Comparison of ENCODE assay signal across 25 mouse cellular contexts in genomic region chr15:97343921-97344320, GRCm38 (mm10).
A peak's percentile ranks its signal among the peaks of the same experiment; 100 is the strongest.
DNase-seq lines count a peak whose midpoint lies in the region; ATAC-seq and TF ChIP-seq lines count a peak whose summit lies in the region.
"Had no signal": no experiment of that assay in that cellular context is flagged by ENCODE, and none has a peak within 500 bp of the region (broad histone marks: within the 10 kb centered on the region; RNA-seq: fewer than 3 reads in every experiment).

No protein-coding gene starts in this region.

- TF ChIP-seq EP300 in liver, postnatal 0 days (IDR thresholded peaks at IDR 0.05; ENCODE audit: low read depth) = no peak

- no peaks in the 10 kb centered on the region for H3K27me3 ChIP-seq in liver, embryonic 13.5 days
- no peaks in the 10 kb centered on the region for H3K27me3 ChIP-seq in liver, postnatal 0 days (ENCODE audit: insufficient read depth, low read length)
- 0 out of 2 replicates have a peak, but pooled peaks cover 4% of the 10 kb centered on the region for H3K27me3 ChIP-seq in E14TG2a.4 (ENCODE audit: insufficient read depth, low read length)
- 0 out of 2 replicates have a peak, but pooled peaks cover 5% of the 10 kb centered on the region for H3K27me3 ChIP-seq in liver, embryonic 15.5 days
- no peaks in the 10 kb centered on the region for H3K27me3 ChIP-seq in neural tube, embryonic 15.5 days (replicated peaks)
- no peaks in the 10 kb centered on the region for H3K27me3 ChIP-seq in forebrain, embryonic 16.5 days (replicated peaks; ENCODE audit: control insufficient read depth, insufficient read depth, low read length)
- H3K27me3 ChIP-seq: embryonic facial prominence, embryonic 12.5 days; embryonic facial prominence, embryonic 15.5 days; heart, embryonic 12.5 days had no signal

- H3K9me3 ChIP-seq in liver, embryonic 13.5 days (replicated peaks) = no peaks in the 10 kb centered on the region
- H3K9me3 ChIP-seq in liver, postnatal 0 days (ENCODE audit: low read length) = 0 out of 2 replicates have a peak, but pooled peaks cover 2% of the 10 kb centered on the region
- no peaks in the 10 kb centered on the region for H3K9me3 ChIP-seq in E14TG2a.4 (ENCODE audit: low read length)
- no peaks in the 10 kb centered on the region for H3K9me3 ChIP-seq in liver, embryonic 15.5 days (replicated peaks)
- H3K9me3 ChIP-seq in neural tube, embryonic 15.5 days (replicated peaks) = no peaks in the 10 kb centered on the region
- peaks cover 2% of the 10 kb centered on the region; the same call in 1 of the 2 replicates for H3K9me3 ChIP-seq in forebrain, embryonic 16.5 days (ENCODE audit: control insufficient read depth, low read length)
- H3K9me3 ChIP-seq: embryonic facial prominence, embryonic 15.5 days; heart, embryonic 12.5 days; heart, embryonic 15.5 days had no signal

- no peak for DNase-seq in liver, embryonic 13.5 days
- DNase-seq in liver, postnatal 0 days = no peak
- peak; percentile 63 for DNase-seq in 416B (ENCODE audit: low read depth)
- DNase-seq: adrenal gland, adult 2 months; adrenal gland, postnatal 14 days; cerebellum, adult 11 months; cerebellum, adult 2 months; cerebellum, adult 9-11 months; cerebellum, postnatal 25 days; gastrocnemius, postnatal 10 days; gastrocnemius, postnatal 36 days; heart, adult 18-20 months; heart, postnatal 14 days; heart, postnatal 4 days had no signal

- no peak for ATAC-seq in liver, embryonic 13.5 days (ENCODE audit: low read depth)
- ATAC-seq in liver, postnatal 0 days = no peak
- ATAC-seq in liver, embryonic 15.5 days (ENCODE audit: insufficient read depth) = no peak
- ATAC-seq in neural tube, embryonic 15.5 days (ENCODE audit: low FRiP score) = no peak
- no peak for ATAC-seq in forebrain, embryonic 16.5 days
- ATAC-seq: forebrain, embryonic 14.5 days; hindbrain, postnatal 0 days had no signal

- H3K4me3 ChIP-seq in liver, embryonic 13.5 days (replicated peaks) = no peak overlapping the region
- H3K4me3 ChIP-seq in liver, postnatal 0 days (ENCODE audit: low read depth, low read length) = no peak overlapping the region
- H3K4me3 ChIP-seq in E14TG2a.4 (replicated peaks; ENCODE audit: low read length) = 0 out of 2 replicates have a peak overlapping the region, but pooled peaks have one; percentile 45
- no peak overlapping the region for H3K4me3 ChIP-seq in liver, embryonic 15.5 days (replicated peaks)
- H3K4me3 ChIP-seq in neural tube, embryonic 15.5 days (replicated peaks) = no peak overlapping the region
- no peak overlapping the region for H3K4me3 ChIP-seq in forebrain, embryonic 16.5 days (replicated peaks; ENCODE audit: low read length)
- H3K4me3 ChIP-seq: embryonic facial prominence, embryonic 12.5 days; embryonic facial prominence, embryonic 15.5 days; heart, embryonic 12.5 days; heart, embryonic 15.5 days had no signal

- no peaks in the 10 kb centered on the region for H3K36me3 ChIP-seq in liver, embryonic 13.5 days
- no peaks in the 10 kb centered on the region for H3K36me3 ChIP-seq in liver, postnatal 0 days (replicated peaks; ENCODE audit: insufficient read depth, low read length)
- H3K36me3 ChIP-seq in E14TG2a.4 (ENCODE audit: insufficient read depth, low read length) = no peaks in the 10 kb centered on the region
- no peaks in the 10 kb centered on the region for H3K36me3 ChIP-seq in liver, embryonic 15.5 days (replicated peaks)
- H3K36me3 ChIP-seq in neural tube, embryonic 15.5 days = no peaks in the 10 kb centered on the region
- H3K36me3 ChIP-seq in forebrain, embryonic 16.5 days (ENCODE audit: control insufficient read depth, insufficient read depth) = no peaks in the 10 kb centered on the region
- H3K36me3 ChIP-seq: embryonic facial prominence, embryonic 12.5 days; embryonic facial prominence, embryonic 15.5 days; heart, embryonic 12.5 days; heart, embryonic 15.5 days had no signal

- H3K27ac ChIP-seq in liver, embryonic 13.5 days = peak overlapping the region; percentile 86
- H3K27ac ChIP-seq in liver, postnatal 0 days (ENCODE audit: low read depth) = no peak overlapping the region
- H3K27ac ChIP-seq in liver, embryonic 15.5 days (replicated peaks) = peak overlapping the region; percentile 79
- H3K27ac ChIP-seq in neural tube, embryonic 15.5 days (replicated peaks) = no peak overlapping the region
- no peak overlapping the region for H3K27ac ChIP-seq in forebrain, embryonic 16.5 days (ENCODE audit: low read length)
- H3K27ac ChIP-seq: embryonic facial prominence, embryonic 12.5 days; embryonic facial prominence, embryonic 15.5 days; heart, embryonic 15.5 days; hindbrain, embryonic 14.5 days; hindbrain, postnatal 0 days had no signal

- H3K4me1 ChIP-seq in liver, embryonic 13.5 days (replicated peaks) = peaks cover 67% of the 10 kb centered on the region
- H3K4me1 ChIP-seq in liver, postnatal 0 days (ENCODE audit: insufficient read depth) = peaks cover 15% of the 10 kb centered on the region
- H3K4me1 ChIP-seq in E14TG2a.4 (replicated peaks; ENCODE audit: low read depth, low read length) = peaks cover 94% of the 10 kb centered on the region
- peaks cover 53% of the 10 kb centered on the region for H3K4me1 ChIP-seq in liver, embryonic 15.5 days (replicated peaks)
- peaks cover under 1% of the 10 kb centered on the region; the same call in 1 of the 2 replicates for H3K4me1 ChIP-seq in neural tube, embryonic 15.5 days
- no peaks in the 10 kb centered on the region for H3K4me1 ChIP-seq in forebrain, embryonic 16.5 days (replicated peaks; ENCODE audit: control insufficient read depth, insufficient read depth, low read length)

- 0 out of 2 replicates have a peak overlapping the region, but pooled peaks have one; percentile 66 for H3K9ac ChIP-seq in liver, embryonic 13.5 days
- H3K9ac ChIP-seq in liver, postnatal 0 days (replicated peaks) = no peak overlapping the region
- H3K9ac ChIP-seq in liver, embryonic 15.5 days = no peak overlapping the region
- H3K9ac ChIP-seq in neural tube, embryonic 15.5 days (replicated peaks) = no peak overlapping the region
- no peak overlapping the region for H3K9ac ChIP-seq in forebrain, embryonic 16.5 days (replicated peaks; ENCODE audit: low read depth, low read length)
- H3K9ac ChIP-seq: embryonic facial prominence, embryonic 12.5 days; embryonic facial prominence, embryonic 15.5 days; heart, embryonic 12.5 days; heart, embryonic 15.5 days; hindbrain, embryonic 14.5 days had no signal

- 73% methylated on average over 9 of the region's 9 CpGs for WGBS in liver, embryonic 13.5 days (ENCODE audit: insufficient replicate concordance)
- WGBS in liver, postnatal 0 days (ENCODE audit: insufficient replicate concordance) = 76% methylated on average over 9 of the region's 9 CpGs
- WGBS in liver, embryonic 15.5 days (ENCODE audit: insufficient replicate concordance) = 74% methylated on average over 9 of the region's 9 CpGs
- WGBS in neural tube, embryonic 15.5 days = 96% methylated on average over 9 of the region's 9 CpGs
- WGBS in forebrain, embryonic 16.5 days = 97% methylated on average over 9 of the region's 9 CpGs

- H3K4me2 ChIP-seq in liver, embryonic 13.5 days = no peak overlapping the region
- no peak overlapping the region for H3K4me2 ChIP-seq in liver, postnatal 0 days (ENCODE audit: low read depth, low read length)
- H3K4me2 ChIP-seq in liver, embryonic 15.5 days = no peak overlapping the region
- no peak overlapping the region for H3K4me2 ChIP-seq in neural tube, embryonic 15.5 days
- no peak overlapping the region for H3K4me2 ChIP-seq in forebrain, embryonic 16.5 days (ENCODE audit: low read length)
- H3K4me2 ChIP-seq: embryonic facial prominence, embryonic 12.5 days; embryonic facial prominence, embryonic 15.5 days; heart, embryonic 12.5 days; heart, embryonic 15.5 days; hindbrain, embryonic 14.5 days had no signal

- no peak for TF ChIP-seq CTCF in liver, postnatal 0 days (IDR thresholded peaks at IDR 0.05; ENCODE audit: low read depth)
- TF ChIP-seq CTCF in E14TG2a.4 (conservative IDR thresholded peaks at IDR 0.05; ENCODE audit: low read length) = no peak

Comparison
In these comparisons a context has a peak if more than half of its experiments do, and no peak if none do; other contexts are left out.
1. H3K27ac ChIP-seq: peak in liver, embryonic 13.5 days (single experiment) and liver, embryonic 15.5 days (single experiment); none in liver, postnatal 0 days (single experiment), neural tube, embryonic 15.5 days (single experiment) and forebrain, embryonic 16.5 days (single experiment).